Mouse (Mus musculus) v-Abl transformed pro-B cells (cell line): ENCODE data around the gene Xntrpc.
"Not testable (repeated sequence)": the region's sequence is repeated elsewhere in the genome, so short reads cannot be mapped to it uniquely, and the experiment has no call there.

ENCODE experiments used
- in situ Hi-C, 2 experiments: fragments of 400-800 bp; cut with MboI; formaldehyde crosslinking; loops; one replicate each; pipeline ENCODE4 v1.15.1; 2025; ENCODE audit not compliant: unreplicated experiment in 2 of 2

The Xntrpc gene

GRCm38 (mm10) chr7:102065046-102065891 is at the start of gene Xntrpc, which contains the start of the genes Rnf121 and Xndc1:
Gene Xntrpc (plus strand): TSS chr7:102065713.
Gene Rnf121 (minus strand): TSS chr7:102065469.
Gene Xndc1 (plus strand): TSS chr7:102065511.
- in situ Hi-C loops = loop anchor here in 1 of 2 experiments (5.0 kb wide), 1 partner anchor 68 kb away; no protein-coding TSS in a partner anchor

- in situ Hi-C loops = no loop called here
These were observed 48.6 kb upstream of the Xntrpc start for GRCm38 (mm10) chr7:102016936-102017335.

GRCm38 (mm10) chr7:102017452-102017851 is 48.1 kb upstream of the Xntrpc start:
- in situ Hi-C loops = no loop called here

- in situ Hi-C loops = no loop called here
These were observed 47.5 kb upstream of the Xntrpc start for GRCm38 (mm10) chr7:102018034-102018433.

- in situ Hi-C loops = no loop called here
These were observed 46.9 kb upstream of the Xntrpc start, which contains the start of gene Il18bp for GRCm38 (mm10) chr7:102018590-102018989. Gene Il18bp (minus strand): TSS chr7:102018690.

- in situ Hi-C loops = no loop called here
These were observed 46.2 kb upstream of the Xntrpc start for GRCm38 (mm10) chr7:102019362-102019761.

GRCm38 (mm10) chr7:102020934-102021333 is 44.6 kb upstream of the Xntrpc start:
- in situ Hi-C loops = not testable (repeated sequence)

GRCm38 (mm10) chr7:102023821-102024220 is 41.7 kb upstream of the Xntrpc start:
- in situ Hi-C loops = no loop called here

- in situ Hi-C loops = no loop called here
These were observed 40.1 kb upstream of the Xntrpc start for GRCm38 (mm10) chr7:102025187-102026119.

- in situ Hi-C loops = loop anchor here in 1 of 2 experiments (5.0 kb wide), 1 partner anchor 118 kb away; no protein-coding TSS in a partner anchor
These were observed 30.6 kb upstream of the Xntrpc start for GRCm38 (mm10) chr7:102034904-102035303.

GRCm38 (mm10) chr7:102035534-102035933 is 30.0 kb upstream of the Xntrpc start:
- in situ Hi-C loops = no loop called here

- in situ Hi-C loops = no loop called here
These were observed 28.2 kb upstream of the Xntrpc start for GRCm38 (mm10) chr7:102037318-102037717.

GRCm38 (mm10) chr7:102042314-102042713 is 23.2 kb upstream of the Xntrpc start:
- in situ Hi-C loops = no loop called here

GRCm38 (mm10) chr7:102048524-102048923 is 17.0 kb upstream of the Xntrpc start:
- in situ Hi-C loops = not testable (repeated sequence)

GRCm38 (mm10) chr7:102061353-102061752 is 4.2 kb upstream of the Xntrpc start:
- in situ Hi-C loops = no loop called here

GRCm38 (mm10) chr7:102062203-102062602 is 3.3 kb upstream of the Xntrpc start:
- in situ Hi-C loops = no loop called here

GRCm38 (mm10) chr7:102063891-102064290 is 1.6 kb upstream of the Xntrpc start:
- in situ Hi-C loops = no loop called here

- in situ Hi-C loops = loop anchor here in 1 of 2 experiments (5.0 kb wide), 1 partner anchor 67 kb away; no protein-coding TSS in a partner anchor
These were observed 863 bp upstream of the Xntrpc start for GRCm38 (mm10) chr7:102064655-102065045.

- in situ Hi-C loops = loop anchor here in 1 of 2 experiments (5.0 kb wide), 1 partner anchor 69 kb away; no protein-coding TSS in a partner anchor
These were observed 850 bp downstream of the Xntrpc start for GRCm38 (mm10) chr7:102066363-102066762.

- in situ Hi-C loops = loop anchor here (5.0 to 25.0 kb wide), 7 partner anchors 80 to 1115 kb away; partner anchors contain the start of genes Clpb (in 2 of the 2), Gm45837 (in 1 of the 2), P2ry2 (in 1 of the 2) and P2ry6 (in 1 of the 2)
These were observed 11.3 kb downstream of the Xntrpc start for GRCm38 (mm10) chr7:102076714-102077296.
